Mouse (Mus musculus): Measurements from ENCODE around the gene Cuedc1. TPM values are rescaled to one million over a fixed set of nuclear protein-coding genes. Genes with fewer than 3 reads are reported as not detected.

Cuedc1 gene
- 54.7 TPM for polyA plus RNA-seq (2014; fragmentation: Illumina TruSeq; extraction: RNeasy Lipid Tissue Mini Kit (QIAGEN cat#74804); ENCODE audit: low read depth, low replicate concordance)

DNA sequence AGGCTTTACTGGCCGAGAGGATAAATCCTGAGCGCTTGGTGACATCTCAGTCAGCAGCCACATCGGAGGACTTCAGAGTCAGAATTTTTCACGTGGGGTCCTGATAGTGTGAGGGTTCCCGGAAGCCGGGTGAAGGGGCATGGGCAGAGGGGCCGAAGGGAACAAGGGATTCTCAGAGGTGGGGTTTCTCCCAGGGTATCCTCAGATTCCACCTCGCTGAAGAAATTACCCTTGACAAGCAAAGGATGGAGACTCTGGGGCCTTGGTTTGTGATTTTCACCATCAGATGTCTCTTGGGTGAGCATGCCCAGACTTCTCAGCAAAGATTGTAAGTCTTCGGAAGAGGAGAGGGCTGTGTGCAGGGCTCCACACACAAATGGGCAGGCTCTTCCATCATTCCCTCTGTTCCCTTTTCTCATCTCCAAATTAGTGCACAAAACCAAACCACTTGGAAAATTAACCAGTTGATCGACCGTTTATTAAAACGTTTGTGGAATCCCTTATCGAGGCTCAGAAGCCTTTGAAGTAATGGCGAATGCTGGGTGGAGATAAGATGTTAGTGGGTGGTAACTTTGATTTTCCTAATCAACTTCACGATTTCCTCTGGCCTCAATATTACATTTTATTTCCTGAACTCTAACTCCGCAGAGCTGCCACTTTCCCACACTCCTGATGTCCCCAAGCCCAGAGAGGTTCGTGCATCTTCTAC is at the start of gene Cuedc1:
Cuedc1 (plus strand) TSS at position 38 of the 709 bp plus-strand sequence.

GRCm38 (mm10) chr11:88067586-88068410 is 30.1 kb upstream of the Cuedc1 start, which contains the start of gene Vezf1:
Gene Vezf1, plus strand, starts transcription at chr11:88068279.

DNA sequence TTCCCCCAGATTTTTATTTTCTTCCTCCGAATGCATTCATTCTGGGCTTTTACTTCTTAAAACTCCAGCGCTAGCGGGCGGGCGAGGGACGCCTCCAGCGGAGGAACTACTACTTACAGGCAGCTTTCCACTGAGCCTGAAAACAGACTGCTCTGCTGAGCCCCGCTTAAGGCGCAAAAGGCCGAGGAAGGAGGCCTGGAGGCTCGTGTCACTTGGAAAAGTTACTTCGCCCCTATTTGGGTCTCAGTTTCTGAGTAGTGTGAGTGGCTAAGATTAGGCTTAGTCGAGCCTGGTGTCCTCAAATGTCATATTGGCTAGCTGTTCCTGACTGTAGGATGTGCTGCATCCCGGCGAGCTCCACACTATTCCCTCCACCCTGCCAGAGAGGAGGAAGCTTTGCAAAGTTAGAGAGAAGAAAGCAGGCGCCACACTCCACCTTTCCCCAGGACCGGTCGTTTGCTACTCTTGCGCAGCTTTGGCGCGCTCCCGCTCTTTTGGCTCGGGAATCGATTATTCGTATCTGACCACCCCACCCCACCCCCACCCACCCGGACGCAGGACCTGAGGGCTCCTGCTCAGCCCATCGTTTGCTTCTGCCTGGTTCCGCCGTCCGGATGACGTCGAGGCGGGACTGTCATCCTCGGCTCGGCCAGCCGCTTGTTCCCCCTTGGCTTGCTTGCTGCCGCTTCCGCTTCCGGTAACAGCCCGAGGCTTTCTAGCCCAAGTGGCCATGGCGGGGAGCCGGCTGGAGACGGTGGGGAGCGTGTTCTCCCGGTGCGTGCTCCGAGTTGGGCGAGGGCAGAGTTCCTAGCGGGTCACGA is 106.1 kb downstream of the Cuedc1 start, which contains the start of gene Mrps23:
Mrps23 (plus strand) TSS at position 677 of the 821 bp plus-strand sequence.

Other genes with a start within 250 kb of the Cuedc1 start
- gene Mks1, start 244.8 kb upstream of the Cuedc1 start, polyA plus RNA-seq (2014; fragmentation: Illumina TruSeq; extraction: RNeasy Lipid Tissue Mini Kit (QIAGEN cat#74804); ENCODE audit: low read depth, low replicate concordance), result 14.8 TPM
- gene Epx, start 222.5 kb upstream of the Cuedc1 start, polyA plus RNA-seq (2014; fragmentation: Illumina TruSeq; extraction: RNeasy Lipid Tissue Mini Kit (QIAGEN cat#74804); ENCODE audit: low read depth, low replicate concordance), result not detected
- not detected for gene Olfr462, start 205.8 kb upstream of the Cuedc1 start, polyA plus RNA-seq (2014; fragmentation: Illumina TruSeq; extraction: RNeasy Lipid Tissue Mini Kit (QIAGEN cat#74804); ENCODE audit: low read depth, low replicate concordance)
- gene Olfr463, start 200.7 kb upstream of the Cuedc1 start, polyA plus RNA-seq (2014; fragmentation: Illumina TruSeq; extraction: RNeasy Lipid Tissue Mini Kit (QIAGEN cat#74804); ENCODE audit: low read depth, low replicate concordance), result not detected
- not detected for gene Olfr464, start 177.1 kb upstream of the Cuedc1 start, polyA plus RNA-seq (2014; fragmentation: Illumina TruSeq; extraction: RNeasy Lipid Tissue Mini Kit (QIAGEN cat#74804); ENCODE audit: low read depth, low replicate concordance)
- 168 TPM for gene Dynll2, start 110.5 kb upstream of the Cuedc1 start, polyA plus RNA-seq (2014; fragmentation: Illumina TruSeq; extraction: RNeasy Lipid Tissue Mini Kit (QIAGEN cat#74804); ENCODE audit: low read depth, low replicate concordance)
- 244 TPM for gene Srsf1, start 50.7 kb upstream of the Cuedc1 start, polyA plus RNA-seq (2014; fragmentation: Illumina TruSeq; extraction: RNeasy Lipid Tissue Mini Kit (QIAGEN cat#74804); ENCODE audit: low read depth, low replicate concordance)
- 32.7 TPM for gene Vezf1, start 29.8 kb upstream of the Cuedc1 start, polyA plus RNA-seq (2014; fragmentation: Illumina TruSeq; extraction: RNeasy Lipid Tissue Mini Kit (QIAGEN cat#74804); ENCODE audit: low read depth, low replicate concordance)
- gene Mrps23, start 106.3 kb downstream of the Cuedc1 start, polyA plus RNA-seq (2014; fragmentation: Illumina TruSeq; extraction: RNeasy Lipid Tissue Mini Kit (QIAGEN cat#74804); ENCODE audit: low read depth, low replicate concordance), result 65.5 TPM
- gene Ccdc182, start 196.0 kb downstream of the Cuedc1 start, polyA plus RNA-seq (2014; fragmentation: Illumina TruSeq; extraction: RNeasy Lipid Tissue Mini Kit (QIAGEN cat#74804); ENCODE audit: low read depth, low replicate concordance), result 0.52 TPM